Mouse (Mus musculus): Measurements from ENCODE around the gene Csl.

GRCm38 (mm10) chr10:99774228-99775120, 15.0 kb upstream of the Csl start:
- TF ChIP-seq POLR2A (IDR thresholded peaks at IDR 0.05; ENCODE audit: borderline replicate concordance, control insufficient read depth, low read depth, low read length) (no peak), CTCF (IDR thresholded peaks at IDR 0.05; ENCODE audit: control insufficient read depth, insufficient read depth, low read length) (no peak)

All from bone marrow, adult 2 months (tissue).